Mouse (Mus musculus) lung, postnatal 0 days (tissue): ENCODE results near the gene Prkcb.

Experiments
- CTCF ChIP-seq: IDR thresholded peaks from 2 replicates; pipeline ENCODE4 v1.5.1; 2016; ENCODE audit warnings: antibody characterized with exemption, mild to moderate bottlenecking
- EP300 ChIP-seq: IDR thresholded peaks from 2 replicates; pipeline ENCODE4 v1.6.1; 2016; ENCODE audit warnings: antibody characterized with exemption, mild to moderate bottlenecking, control low read depth

GRCm38 (mm10) chr7:122351816-122352215 is 63.3 kb downstream of the Prkcb start:
- no peak for TF ChIP-seq EP300
- no peak for TF ChIP-seq CTCF
